Mouse (Mus musculus) embryo, embryonic 11.5 days (tissue): ENCODE data around the gene Gng3.
"Not testable (repeated sequence)": the region's sequence is repeated elsewhere in the genome, so short reads cannot be mapped to it uniquely, and the experiment has no call there.

Source experiments
- DNase-seq: peaks from one replicate; pipeline ENCODE4 v3.0.0-alpha.2; 2012; ENCODE audit warnings: low read depth, low spot score

The Gng3 gene

DNA sequence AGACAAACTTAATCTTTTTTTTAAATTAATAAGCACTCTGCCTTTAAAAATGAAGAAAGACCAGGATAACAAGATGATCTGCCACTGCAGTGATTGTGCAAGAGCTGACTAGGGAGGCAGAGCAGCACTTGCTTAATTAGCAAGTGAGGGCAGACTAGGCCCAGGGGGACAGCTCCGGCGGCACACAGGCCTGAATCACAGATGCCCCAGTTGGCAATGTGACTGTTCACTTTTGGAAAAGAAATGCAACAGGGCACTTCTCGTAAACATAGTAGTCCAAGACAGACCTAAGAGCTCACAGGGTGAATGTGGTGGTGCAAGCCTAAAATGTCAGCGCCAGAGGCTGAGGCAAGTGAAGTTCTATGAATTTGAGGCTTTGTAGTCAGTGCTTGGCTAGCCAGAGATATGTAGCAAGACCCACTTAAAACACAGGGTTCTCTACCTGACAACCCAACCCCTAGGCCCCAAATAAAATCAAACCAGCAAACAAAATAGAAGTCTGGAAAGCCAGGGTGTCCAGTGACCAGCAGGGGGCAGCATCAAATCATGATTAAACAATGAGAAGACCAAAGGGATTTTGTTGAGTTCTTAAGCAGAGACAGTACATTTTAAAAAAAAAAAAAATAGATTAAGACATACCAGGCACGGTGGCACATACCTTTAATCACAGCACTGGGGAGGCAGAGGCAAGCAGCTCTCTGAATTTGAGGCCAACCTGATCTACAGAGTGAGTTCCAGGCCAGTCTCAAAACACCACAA, 5.6 kb upstream of the Gng3 start:
- no peak for DNase-seq

DNA sequence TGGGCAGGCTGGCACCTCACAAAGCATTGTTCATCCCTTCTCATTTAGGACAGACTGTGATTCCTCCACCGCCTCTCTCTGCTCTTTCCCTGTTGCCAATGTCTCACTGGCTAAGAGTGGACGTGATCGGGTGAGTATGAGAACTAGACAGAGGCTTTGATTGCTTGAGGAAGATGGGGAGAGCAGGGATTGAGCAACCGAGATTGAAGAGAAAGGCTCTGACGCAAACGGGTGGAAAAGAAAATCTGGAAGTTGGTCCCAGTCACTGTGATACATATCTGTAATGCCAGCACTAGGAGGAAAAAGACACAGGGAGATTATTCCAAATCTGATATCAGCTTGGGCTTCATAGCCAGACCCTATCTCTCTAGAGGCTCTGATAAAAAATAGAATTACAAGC, 4.0 kb upstream of the Gng3 start:
- no peak for DNase-seq

DNA sequence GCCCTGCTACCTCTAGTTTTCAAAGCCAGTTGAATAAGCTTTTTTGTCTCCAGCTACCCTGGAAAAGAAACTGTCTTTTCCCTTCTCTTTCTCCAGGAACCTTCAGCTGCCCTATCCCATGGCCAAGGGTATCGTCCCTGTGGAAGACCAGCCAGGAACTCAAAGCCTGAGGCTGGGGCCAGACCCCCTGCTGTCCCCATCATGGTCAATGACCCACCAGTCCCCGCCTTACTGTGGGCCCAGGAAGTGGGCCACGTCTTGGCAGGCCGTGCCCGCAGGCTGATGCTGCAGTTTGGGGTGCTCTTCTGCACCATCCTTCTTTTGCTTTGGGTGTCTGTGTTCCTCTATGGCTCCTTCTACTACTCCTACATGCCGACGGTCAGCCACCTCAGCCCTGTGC, 2.0 kb upstream of the Gng3 start:
- DNase-seq = no peak

DNA sequence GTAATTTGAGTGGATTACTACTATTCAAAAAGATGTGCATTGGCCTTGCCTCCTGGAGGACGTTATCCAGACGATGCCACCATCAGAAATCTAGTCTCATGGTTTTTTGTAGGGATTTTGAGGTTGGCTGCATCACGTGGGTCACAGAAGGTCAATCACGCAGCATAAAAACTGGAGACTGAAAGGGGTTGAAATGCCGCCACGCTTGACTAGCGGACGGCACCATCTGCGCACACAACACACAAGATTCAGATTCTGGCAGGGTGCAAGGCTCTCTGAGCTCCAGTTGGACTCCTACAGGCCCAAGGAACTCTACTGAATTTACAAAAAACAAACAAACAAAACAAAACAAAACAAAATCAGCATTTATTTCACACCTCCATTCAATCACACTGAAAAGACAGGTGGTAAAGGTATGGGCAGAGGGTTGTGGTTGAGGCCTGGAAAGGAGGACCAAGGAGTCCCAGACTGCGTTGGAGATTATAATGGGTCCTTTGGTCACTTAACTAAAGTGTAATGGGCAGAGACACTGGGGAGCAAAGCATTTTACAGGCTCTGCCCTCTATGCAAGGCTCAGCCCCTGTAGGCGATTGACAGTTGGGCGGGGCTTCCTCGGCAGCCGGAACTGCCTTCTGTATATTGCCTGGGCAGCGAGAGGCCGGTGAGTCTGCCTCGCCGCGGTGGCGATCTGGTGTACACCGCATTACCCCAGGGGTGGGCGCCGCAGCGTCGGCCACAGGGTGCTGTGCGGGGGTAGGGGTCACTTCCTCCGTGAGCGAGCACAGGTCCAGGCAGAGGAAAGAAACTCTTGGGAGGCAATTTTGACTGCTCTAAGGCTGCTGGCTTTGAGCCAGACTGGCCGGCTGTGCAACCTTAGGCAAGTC, 1.2 kb upstream of the Gng3 start:
- no peak for DNase-seq

DNA sequence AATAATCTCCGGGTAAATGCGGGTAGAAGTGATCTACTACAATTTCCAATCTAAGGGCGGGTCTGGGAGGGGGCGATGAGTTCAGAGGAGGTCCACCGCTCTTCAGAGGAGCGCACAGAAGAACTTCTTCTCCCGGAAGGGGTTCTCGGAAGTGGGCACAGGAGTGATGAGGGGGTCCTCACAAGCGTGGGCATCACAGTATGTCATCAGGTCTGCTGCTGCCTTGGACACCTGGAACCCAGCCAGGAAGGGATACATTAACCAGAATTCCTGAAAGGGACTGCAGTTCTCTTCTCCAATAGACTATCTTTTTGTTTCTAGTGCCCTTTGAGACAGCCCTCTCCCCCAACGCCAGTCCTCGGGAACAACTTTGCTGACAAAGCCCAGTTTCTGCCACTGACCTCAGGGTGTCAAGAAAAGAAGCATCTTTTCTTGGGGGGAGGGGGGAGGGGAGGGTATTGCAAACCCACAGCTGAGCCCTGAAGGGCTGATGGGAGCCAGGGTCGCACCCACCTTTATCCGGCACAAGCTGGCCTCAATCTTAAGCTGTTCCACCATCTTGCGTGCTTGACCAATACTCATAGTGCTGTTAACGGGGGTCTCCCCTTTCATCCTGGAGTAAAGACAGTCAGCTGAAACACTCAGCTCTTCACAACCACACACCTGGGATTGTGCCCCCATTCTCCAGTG, 808 bp downstream of the Gng3 start:
- no peak for DNase-seq

DNA sequence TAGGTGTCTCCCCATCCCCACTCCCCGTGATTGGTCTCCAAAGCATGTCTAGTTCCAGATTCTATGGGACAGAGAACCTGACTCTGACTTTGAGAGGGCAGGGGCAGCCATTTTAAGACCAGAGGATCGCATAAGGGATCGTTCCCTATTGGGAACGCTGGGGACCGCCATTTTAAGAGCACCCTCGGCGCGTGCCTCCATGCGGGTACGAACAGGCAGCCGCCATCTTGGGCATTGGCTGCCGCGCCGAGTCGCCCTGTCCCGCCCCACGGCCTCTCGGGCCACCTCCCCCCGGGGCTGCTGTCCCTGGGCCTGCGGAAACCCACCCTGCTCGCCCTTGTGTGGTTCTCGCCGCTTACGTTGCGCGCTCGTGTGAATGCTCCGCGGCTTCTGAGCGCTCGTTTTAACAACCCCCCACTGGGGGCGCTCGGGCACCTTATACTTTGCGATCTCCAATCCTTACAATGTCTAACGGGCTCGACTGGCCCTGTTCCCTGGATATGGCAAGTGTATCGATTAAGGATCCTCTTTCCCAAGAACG, 1.7 kb downstream of the Gng3 start, which contains the start of gene Bscl2:
Gene Bscl2 (plus strand): TSS at position 217 of the 541 bp plus-strand sequence.
- DNase-seq = no peak

DNA sequence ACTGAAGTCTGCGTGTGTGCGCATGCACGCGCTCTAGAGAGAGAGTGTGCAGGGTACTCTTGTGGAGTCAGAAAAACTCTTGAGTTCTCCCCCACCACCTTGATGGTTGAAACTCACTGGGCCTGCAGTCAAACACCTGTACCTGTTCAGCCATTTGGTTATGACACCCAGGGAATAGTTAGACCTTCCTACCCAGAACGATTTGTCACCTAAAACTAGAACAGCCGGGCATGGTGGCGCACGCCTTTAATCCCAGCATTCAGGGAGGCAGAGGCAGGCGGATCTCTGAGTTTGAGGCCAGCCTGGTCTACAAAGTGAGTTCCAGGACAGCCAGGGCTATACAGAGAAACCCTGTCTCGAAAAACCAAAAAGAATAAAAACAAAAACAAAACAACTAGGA, 2.7 kb downstream of the Gng3 start:
- not testable (repeated sequence) for DNase-seq

DNA sequence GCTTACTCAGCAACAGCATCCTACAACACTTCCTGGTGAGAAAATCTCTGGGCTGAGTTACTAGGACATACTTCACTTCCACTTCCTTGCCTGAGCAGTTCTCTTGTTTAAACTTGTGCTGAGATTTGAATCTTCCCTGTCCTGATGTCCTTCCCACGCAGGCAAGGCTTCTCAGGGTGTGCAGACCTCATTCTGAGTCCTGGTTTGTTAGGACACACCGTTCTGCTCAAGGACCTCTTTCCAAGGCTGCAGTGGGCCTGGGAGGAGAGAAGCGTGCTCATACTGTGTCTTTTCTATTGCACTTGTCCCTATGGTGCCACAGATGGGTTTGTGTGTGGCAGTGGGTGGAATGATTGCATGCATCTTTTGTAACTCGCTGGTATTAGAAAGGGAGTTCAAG, 6.0 kb downstream of the Gng3 start:
- DNase-seq = no peak

DNA sequence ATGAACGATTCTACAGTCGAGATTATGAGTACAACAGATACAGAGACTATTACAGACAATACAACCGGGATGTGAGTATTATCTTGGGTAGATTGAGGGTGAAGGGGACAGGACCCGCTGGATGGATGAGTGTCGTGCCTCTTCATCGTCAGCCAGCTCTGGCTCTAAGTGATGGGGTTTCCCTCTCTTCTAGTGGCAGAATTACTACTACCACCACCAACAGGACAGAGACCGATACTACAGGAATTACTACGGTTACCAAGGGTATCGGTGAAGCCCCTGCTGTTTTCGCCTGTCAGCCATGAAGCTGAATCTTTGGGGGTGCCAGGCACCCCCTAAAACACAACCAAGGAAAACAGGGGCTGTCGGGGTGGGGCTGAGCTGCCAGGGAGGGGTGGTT, 7.7 kb downstream of the Gng3 start:
- no peak for DNase-seq

DNA sequence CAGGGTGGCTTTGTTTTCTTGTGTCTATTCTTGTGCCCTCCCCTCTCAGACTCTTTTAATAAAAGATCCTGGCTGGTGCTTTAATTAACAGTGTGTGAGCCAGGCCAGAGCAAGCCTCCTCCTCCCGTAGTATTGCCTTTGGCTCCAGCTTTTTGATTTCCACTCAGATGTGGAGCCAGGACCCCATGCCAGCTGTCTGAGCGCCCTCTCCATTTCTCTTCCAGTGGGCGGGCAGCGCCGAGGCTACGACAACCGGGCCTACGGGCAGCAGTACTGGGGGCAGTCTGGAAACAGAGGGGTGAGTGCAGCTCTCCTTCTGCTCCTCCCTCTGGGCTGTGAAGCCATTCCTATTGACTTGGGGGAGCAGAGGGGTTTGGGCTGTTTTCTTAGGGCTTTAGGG, 8.3 kb downstream of the Gng3 start:
- no peak for DNase-seq

DNA sequence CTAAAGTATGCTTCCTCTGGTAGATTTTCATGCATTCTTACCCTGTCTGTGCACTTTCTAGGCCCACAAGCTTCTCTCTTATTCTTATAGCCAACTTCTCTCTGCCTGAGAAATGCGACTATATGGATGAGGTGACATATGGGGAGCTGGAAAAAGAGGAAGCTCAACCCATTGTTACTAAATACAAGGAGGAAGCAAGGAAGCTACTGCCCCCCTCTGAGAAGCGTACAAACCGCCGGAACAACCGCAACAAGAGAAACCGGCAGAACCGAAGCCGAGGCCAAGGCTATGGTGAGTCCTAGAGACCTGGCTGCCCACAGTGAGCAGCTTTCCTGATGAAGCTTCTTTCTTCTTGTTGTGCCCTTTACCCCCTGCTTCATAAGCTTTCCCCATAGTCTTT, 9.3 kb downstream of the Gng3 start, which contains the start of gene AC129217.1:
Gene AC129217.1 (plus strand): TSS at position 114 of the 400 bp plus-strand sequence.
- DNase-seq = no peak

DNA sequence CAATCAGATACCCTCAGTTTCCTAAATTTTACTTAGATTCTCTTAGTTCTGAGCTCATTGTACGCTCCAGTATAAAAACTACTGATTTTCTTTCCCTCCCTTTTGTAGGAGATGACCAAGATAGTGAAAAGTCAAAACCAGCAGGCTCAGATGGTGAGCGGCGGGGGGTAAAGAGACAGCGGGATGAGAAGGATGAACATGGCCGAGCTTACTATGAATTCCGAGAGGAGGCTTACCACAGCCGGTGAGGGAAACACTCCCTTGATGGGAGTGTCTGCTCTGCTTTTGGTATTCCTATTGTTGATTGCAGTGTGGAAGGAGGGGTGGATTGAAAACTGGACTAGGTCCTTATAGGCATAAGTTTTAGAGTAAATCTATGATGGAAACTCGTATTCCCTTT, 16.3 kb downstream of the Gng3 start:
- DNase-seq = no peak

DNA sequence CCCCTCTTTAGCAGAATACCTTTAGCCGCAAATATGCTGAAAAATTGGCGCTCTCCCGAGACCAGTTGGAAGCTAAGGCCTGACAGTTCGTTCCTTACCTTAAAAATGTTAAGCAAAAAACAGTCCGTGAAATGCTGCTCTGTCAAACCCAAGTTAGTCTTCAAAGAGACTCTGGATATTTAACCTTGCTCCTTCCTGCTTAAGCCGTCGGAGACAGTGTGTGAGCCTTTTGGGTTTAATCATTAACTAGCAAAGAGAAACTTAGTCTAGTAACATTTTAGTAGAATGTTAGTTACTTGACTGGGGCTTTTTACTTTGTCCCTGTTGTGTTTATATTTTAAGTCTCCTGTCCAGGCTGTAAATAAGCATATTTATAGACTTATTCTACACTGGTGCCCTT, 17.8 kb downstream of the Gng3 start:
- DNase-seq = no peak

DNA sequence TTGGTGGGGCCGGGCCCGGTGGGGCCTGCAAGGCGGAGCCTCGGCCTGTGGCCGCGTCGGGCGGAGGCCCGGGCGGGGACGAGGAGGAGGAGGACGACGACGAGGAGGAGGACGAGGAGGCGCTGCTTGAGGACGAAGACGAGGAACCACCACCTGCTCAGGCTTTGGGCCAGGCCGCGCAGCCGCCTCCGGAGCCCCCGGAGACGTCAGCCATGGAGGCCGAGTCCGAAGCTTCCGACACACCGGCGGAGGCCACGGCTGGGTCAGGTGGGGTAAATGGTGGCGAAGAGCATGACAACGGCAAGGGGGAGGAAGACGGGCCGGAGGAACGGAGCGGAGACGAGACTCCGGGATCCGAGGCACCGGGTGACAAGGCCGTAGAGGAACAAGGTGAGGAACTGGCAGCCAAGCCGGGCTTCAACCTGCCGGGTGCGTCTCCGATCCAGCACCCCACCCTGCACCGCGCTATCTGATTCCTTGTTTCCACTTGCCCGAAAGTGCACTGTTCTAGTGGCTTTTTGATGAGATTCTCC, 18.5 kb downstream of the Gng3 start:
- DNase-seq = no peak

DNA sequence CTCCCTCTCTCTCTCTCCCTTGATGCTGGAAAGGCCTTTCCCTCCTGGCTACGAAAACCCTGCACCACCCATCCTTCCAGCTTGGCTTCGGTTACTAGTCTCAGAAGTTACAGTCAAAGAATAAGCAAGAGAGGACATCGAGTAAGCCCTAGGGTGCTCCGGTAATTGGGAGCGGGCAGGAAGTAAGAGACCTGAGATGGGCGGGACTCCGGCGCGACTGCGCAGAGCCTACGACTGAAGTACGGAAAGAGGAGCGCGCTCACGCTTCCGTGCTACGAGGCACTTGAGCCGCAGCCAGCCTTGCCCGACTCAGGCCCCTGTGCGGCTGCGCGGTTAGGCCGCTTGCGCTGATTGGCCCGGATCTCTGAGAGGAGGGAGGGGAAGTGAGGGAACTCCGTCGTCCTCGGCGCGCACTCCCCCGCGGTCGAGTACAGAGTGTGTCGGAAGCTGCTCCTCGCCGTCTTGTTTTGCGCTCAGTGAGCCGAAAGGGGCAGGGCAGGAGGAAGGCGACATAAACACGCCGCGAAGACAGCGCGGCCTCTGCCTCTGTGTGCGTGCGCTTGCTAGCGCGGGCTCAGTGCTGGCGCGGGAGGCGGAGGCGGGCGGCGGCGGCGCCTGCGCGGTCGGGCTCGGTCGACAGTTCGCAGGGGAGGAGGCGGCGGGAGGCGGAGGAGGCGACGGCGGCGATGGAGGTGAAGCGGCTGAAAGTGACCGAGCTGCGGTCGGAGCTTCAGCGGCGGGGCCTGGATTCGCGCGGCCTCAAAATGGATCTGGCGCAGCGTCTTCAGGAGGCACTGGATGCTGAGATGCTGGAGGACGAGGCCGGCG, 19.2 kb downstream of the Gng3 start, which contains the start of gene Hnrnpul2:
Gene Hnrnpul2 (plus strand): TSS at position 415 of the 828 bp plus-strand sequence.
- DNase-seq = peak; percentile 96

DNA sequence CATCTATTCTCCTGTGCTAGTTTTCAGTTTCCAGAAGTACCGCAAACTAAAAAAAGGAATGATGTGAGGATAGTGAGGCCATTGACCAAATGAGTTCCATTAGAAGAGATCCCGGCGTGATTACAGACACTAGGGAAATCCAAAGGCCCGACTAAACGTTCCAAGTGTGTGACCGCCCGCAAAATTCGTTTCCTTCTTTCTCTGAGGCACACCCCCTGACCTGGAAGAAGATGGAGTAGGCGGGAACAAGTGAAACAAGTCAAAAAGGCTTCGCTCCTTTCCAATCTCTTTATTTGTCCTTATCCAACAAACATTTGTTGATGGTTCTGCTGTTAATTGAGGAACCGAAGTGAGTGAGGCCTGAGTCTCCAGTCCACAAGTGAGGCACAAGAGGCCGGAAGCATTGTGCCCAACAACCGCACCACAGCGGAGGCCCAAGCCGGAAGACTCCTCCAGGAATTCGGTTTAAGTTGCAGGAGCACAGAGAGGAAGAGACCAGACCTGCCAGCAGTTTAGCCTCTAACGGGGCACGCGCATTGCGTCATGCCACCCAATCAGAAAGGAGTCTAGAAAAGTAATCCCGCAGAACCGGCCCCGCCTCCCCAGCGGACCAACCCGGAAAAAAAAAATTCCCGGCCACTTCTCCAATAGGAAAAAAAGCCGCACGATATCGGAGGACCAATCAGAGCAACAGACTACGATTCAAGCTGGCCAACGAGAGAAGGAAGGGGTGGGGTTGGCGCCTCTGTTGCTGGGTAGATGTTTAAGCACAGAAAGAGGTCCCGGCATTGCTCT, 20.0 kb downstream of the Gng3 start, which contains the start of gene Ttc9c:
Gene Ttc9c (minus strand): TSS at position 533 of the 795 bp plus-strand sequence.
- peak; percentile 96 for DNase-seq

DNA sequence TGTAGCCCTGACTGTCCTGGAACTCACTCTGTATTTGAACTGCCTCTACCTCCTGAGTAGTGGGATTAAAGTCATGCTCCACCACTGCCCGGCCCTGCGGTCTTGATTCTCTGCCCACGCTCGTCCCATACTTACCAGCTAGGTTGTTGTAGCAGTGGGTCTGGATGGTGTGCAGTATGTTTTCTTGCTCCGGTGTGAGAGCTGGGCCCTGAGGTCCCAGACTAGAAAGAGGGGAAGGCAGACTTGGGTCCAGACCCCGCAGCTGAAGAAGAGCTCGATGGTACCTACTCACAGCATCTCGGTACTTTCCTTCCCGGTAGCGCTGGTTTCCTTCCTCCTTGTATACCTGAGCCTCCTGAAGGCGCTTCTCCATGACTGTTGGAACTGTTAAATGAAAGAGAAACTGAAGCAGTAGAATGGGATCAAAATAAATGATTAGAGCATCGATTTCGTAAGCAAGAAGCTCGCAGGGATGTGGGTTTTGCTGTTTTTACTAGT, 20.6 kb downstream of the Gng3 start:
- no peak for DNase-seq

DNA sequence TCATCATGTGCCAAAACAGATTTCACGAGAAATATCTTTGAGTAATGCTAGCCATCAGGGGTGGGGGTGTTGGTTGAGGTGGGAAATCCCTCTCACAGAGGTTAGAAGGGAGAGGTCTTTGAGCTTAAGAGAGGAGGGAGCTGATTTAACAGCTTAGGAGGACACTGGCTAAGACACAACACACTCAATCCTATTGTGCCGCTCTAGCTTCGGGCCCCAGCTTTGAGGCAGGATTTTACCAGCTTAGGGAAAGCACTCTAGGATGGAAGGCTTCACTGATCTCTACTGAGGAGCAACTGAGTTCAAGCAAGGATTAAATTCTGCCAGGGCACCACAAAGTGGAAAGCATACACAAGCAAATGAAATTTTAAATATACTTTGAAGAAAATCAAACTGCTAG, 22.0 kb downstream of the Gng3 start:
- no peak for DNase-seq

DNA sequence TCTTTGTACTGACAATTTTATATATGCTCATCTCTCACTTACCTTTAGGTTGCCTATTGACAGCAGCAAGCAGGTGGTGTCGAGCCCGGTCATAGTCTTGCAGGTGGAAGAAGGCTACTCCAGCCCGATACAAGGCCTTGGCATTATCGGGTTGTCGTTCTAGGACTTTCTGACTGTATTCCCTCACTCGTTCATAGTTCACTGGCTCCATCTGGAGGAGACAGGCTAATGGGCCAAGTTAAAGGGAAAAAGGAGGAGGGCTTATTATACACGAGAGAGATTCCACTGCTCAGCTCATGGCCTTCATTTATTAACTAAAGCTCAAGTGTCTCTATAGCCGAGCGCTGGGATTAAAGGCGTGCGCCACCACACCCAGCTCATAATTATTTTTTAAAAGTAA, 23.2 kb downstream of the Gng3 start:
- DNase-seq = no peak

DNA sequence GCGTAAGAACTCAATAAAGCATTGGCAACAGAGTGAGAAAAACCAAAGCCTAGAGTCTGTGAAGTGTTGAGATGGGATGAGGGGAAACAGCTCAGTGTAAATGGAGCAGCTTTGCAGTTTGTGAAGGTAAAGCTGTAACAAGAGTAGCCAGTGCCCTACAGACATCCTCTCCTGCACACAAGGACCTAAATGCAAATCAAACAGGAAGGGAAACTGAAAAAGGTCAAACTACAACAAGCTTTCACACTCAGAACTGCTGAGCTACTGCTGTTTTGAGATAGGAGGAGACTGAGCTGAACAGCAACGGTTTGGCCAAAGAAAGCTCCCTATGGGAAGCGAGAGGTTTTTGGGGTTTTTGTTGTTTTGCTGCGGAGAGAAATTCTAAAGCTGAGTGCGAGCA, 32.2 kb downstream of the Gng3 start:
- DNase-seq = no peak
